Mouse (Mus musculus) liver, embryonic 14.5 days (tissue): ENCODE measurements around the gene Col8a2.

Source experiments
- CTCF ChIP-seq: IDR thresholded peaks from 2 replicates; pipeline ENCODE4 v1.5.1; 2016; ENCODE audit warnings: antibody characterized with exemption, low read depth, control low read depth
- EP300 ChIP-seq: IDR thresholded peaks from 2 replicates; pipeline ENCODE4 v1.6.1; 2016; ENCODE audit warnings: antibody characterized with exemption, low read depth

- TF ChIP-seq CTCF, result no peak
- TF ChIP-seq EP300, result no peak
Measured at GRCm38 (mm10) chr4:126283582-126283981, 3.0 kb upstream of the Col8a2 start.
